Mouse (Mus musculus): Measurements from ENCODE around the gene Lrrc8c. TPM values are rescaled to one million over a fixed set of nuclear protein-coding genes. Genes with fewer than 3 reads are reported as not detected.

Lrrc8c gene
- total RNA-seq (2021) = 10 to 100 TPM; 55.5 to 58.8 TPM

- peak; percentile 85 to 90 for DNase-seq
- intact Hi-C loops (cut with DNase I) = loop anchor here (1.0 to 2.0 kb wide), 4 partner anchors 21 to 349 kb away; no protein-coding TSS in a partner anchor
Measured at GRCm38 (mm10) chr5:105519096-105519975, at the start of gene Lrrc8c. Lrrc8c (plus strand) TSS chr5:105519388.

- intact Hi-C loops (cut with DNase I) = no loop called here
- DNase-seq = no peak
Measured at GRCm38 (mm10) chr5:105472983-105473705, 46.0 kb upstream of the Lrrc8c start.

GRCm38 (mm10) chr5:105477527-105477926 is 41.7 kb upstream of the Lrrc8c start:
- intact Hi-C loops (cut with DNase I) = no loop called here
- peak; percentile 35 to 36 for DNase-seq

GRCm38 (mm10) chr5:105479673-105480072 is 39.5 kb upstream of the Lrrc8c start:
- intact Hi-C loops (cut with DNase I) = no loop called here
- no peak for DNase-seq

GRCm38 (mm10) chr5:105480561-105480960 is 38.6 kb upstream of the Lrrc8c start:
- no peak for DNase-seq
- intact Hi-C loops (cut with DNase I) = no loop called here

GRCm38 (mm10) chr5:105483632-105484031 is 35.6 kb upstream of the Lrrc8c start:
- DNase-seq = no peak
- intact Hi-C loops (cut with DNase I) = no loop called here

- DNase-seq = no peak
- intact Hi-C loops (cut with DNase I) = no loop called here
Measured at GRCm38 (mm10) chr5:105484247-105484646, 34.9 kb upstream of the Lrrc8c start.

GRCm38 (mm10) chr5:105484891-105485290 is 34.3 kb upstream of the Lrrc8c start:
- DNase-seq = no peak
- intact Hi-C loops (cut with DNase I) = no loop called here

GRCm38 (mm10) chr5:105490211-105490610 is 29.0 kb upstream of the Lrrc8c start:
- intact Hi-C loops (cut with DNase I) = no loop called here
- DNase-seq = no peak

- intact Hi-C loops (cut with DNase I) = loop anchor here (1.0 kb wide), 1 partner anchor 86 kb away; no protein-coding TSS in a partner anchor
- DNase-seq = peak; percentile 28 to 39
Measured at GRCm38 (mm10) chr5:105491389-105491788, 27.8 kb upstream of the Lrrc8c start.

- peak; percentile 33 to 54 for DNase-seq
- intact Hi-C loops (cut with DNase I) = loop anchor here (1.0 to 2.0 kb wide), 2 partner anchors 162 to 376 kb away; no protein-coding TSS in a partner anchor
Measured at GRCm38 (mm10) chr5:105492367-105493246, 26.6 kb upstream of the Lrrc8c start.

- intact Hi-C loops (cut with DNase I) = loop anchor here (1.0 to 2.0 kb wide), 2 partner anchors 161 to 375 kb away; no protein-coding TSS in a partner anchor
- DNase-seq = no peak
Measured at GRCm38 (mm10) chr5:105493377-105493776, 25.8 kb upstream of the Lrrc8c start.

GRCm38 (mm10) chr5:105494246-105494917 is 24.8 kb upstream of the Lrrc8c start:
- DNase-seq = no peak
- intact Hi-C loops (cut with DNase I) = no loop called here

GRCm38 (mm10) chr5:105494918-105495901 is 24.0 kb upstream of the Lrrc8c start:
- intact Hi-C loops (cut with DNase I) = no loop called here
- DNase-seq = peak; percentile 87 to 89

GRCm38 (mm10) chr5:105496133-105496532 is 23.1 kb upstream of the Lrrc8c start:
- DNase-seq = no peak
- intact Hi-C loops (cut with DNase I) = no loop called here

GRCm38 (mm10) chr5:105496586-105496985 is 22.6 kb upstream of the Lrrc8c start:
- intact Hi-C loops (cut with DNase I) = no loop called here
- no peak for DNase-seq

GRCm38 (mm10) chr5:105498429-105499000 is 20.7 kb upstream of the Lrrc8c start:
- peak; percentile 50 to 51 for DNase-seq
- intact Hi-C loops (cut with DNase I) = loop anchor here (2.0 kb wide), 1 partner anchor 20 kb away; the partner anchor contains the start of gene Lrrc8c

- peak in 1 of 2 experiments; percentile 34 for DNase-seq
- intact Hi-C loops (cut with DNase I) = loop anchor here (2.0 kb wide), 1 partner anchor 19 kb away; the partner anchor contains the start of gene Lrrc8c
Measured at GRCm38 (mm10) chr5:105499396-105499795, 19.8 kb upstream of the Lrrc8c start.

Data from heart, postnatal 10 days (tissue).